Mouse (Mus musculus) midbrain, postnatal 0 days (tissue): ENCODE results near the gene Gm8439. TPM values are rescaled to one million over a fixed set of nuclear protein-coding genes. Genes with fewer than 3 reads are reported as not detected.

Experiments
- ATAC-seq: fragments of 200-750 bp; cut with Nextera tagmentation; 2 replicates; pipeline ENCODE4 v1.8.0; 2017; ENCODE audit warnings: moderate number of reproducible peaks, mild to moderate bottlenecking, moderate TSS enrichment, moderate library complexity; ENCODE audit not compliant: low FRiP score
- DNase-seq: peaks from one replicate; pipeline ENCODE4 v3.0.0-alpha.2; 2015; ENCODE audit warnings: low spot score
- H3K27ac ChIP-seq: fragments of 300-500 bp; sonication (generic); 2 replicates; pipeline ENCODE4 v1.5.1; 2014; ENCODE audit warnings: low read depth, mild to moderate bottlenecking, low read length, mixed read lengths
- H3K27me3 ChIP-seq: fragments of 300-500 bp; sonication (generic); 2 replicates; pipeline ENCODE4 v1.6.1; 2014; ENCODE audit warnings: low read length, control low read depth, mixed read lengths; ENCODE audit not compliant: insufficient read depth
- H3K36me3 ChIP-seq: fragments of 300-500 bp; sonication (generic); 2 replicates; pipeline ENCODE4 v1.6.1; 2014; ENCODE audit warnings: low read length, control low read depth, mixed read lengths; ENCODE audit not compliant: insufficient read depth
- H3K4me1 ChIP-seq: fragments of 300-500 bp; sonication (generic); 2 replicates; pipeline ENCODE4 v1.6.1; 2014; ENCODE audit warnings: mild to moderate bottlenecking, control low read depth, antibody characterized with exemption, low read length, mixed read lengths; ENCODE audit not compliant: insufficient read depth
- H3K4me2 ChIP-seq: fragments of 300-500 bp; sonication (generic); 2 replicates; pipeline ENCODE4 v1.6.1; 2014; ENCODE audit warnings: low read depth, mild to moderate bottlenecking, low read length, mixed read lengths; ENCODE audit not compliant: poor library complexity, severe bottlenecking
- H3K4me3 ChIP-seq: fragments of 300-500 bp; sonication (generic); 2 replicates; pipeline ENCODE4 v1.5.1; 2014; ENCODE audit warnings: low read depth, mild to moderate bottlenecking, low read length, moderate library complexity
- H3K9ac ChIP-seq: fragments of 300-500 bp; sonication (generic); replicated peaks from 2 replicates; pipeline ENCODE4 v1.6.1; 2014; ENCODE audit warnings: mild to moderate bottlenecking, low read length, moderate library complexity, mixed read lengths; ENCODE audit not compliant: poor library complexity, severe bottlenecking
- H3K9me3 ChIP-seq: fragments of 300-500 bp; sonication (generic); 2 replicates; pipeline ENCODE4 v1.6.1; 2016; ENCODE audit warnings: low read length, control low read depth
- CTCF ChIP-seq: IDR thresholded peaks from 2 replicates; pipeline ENCODE4 v1.5.1; 2016; ENCODE audit warnings: antibody characterized with exemption, mild to moderate bottlenecking
- WGBS: fragments of 180-500 bp; shearing (Covaris S2); extraction: QIAGEN DNeasy Blood & Tissue Kit; methylation state at CpG from one replicate; pipeline ENCODE4 v1.1.7; 2014; 5-methylcytosine and 5-hydroxymethylcytosine counted together
- polyA plus RNA-seq: library from polyadenylated mRNA; unstranded; fragments of >200 nt; fragmentation: Nextera tagmentation; extraction: Ambion mirVana; gene quantifications from 2 replicates; pipeline ENCODE4 v1.2.1, GENCODE M21; 2015
- total RNA-seq: library from RNA; depleted of rRNA; stranded (reverse); fragments of >200 nt; gene quantifications from 2 replicates; pipeline ENCODE4 v1.2.3, GENCODE M21; 2014; rRNA removed

The Gm8439 gene
- total and polyA plus RNA-seq, 2 experiments from 2014 or later, result not detected

- H3K9me3 ChIP-seq, result no peaks in the 10 kb centered on the region
- H3K27me3 ChIP-seq, result no peaks in the 10 kb centered on the region
- peak overlapping the region; percentile 75; the same call in 1 of the 2 replicates for H3K9ac ChIP-seq
- H3K36me3 ChIP-seq, result no peaks in the 10 kb centered on the region
- ATAC-seq, result no peak
- no peak for TF ChIP-seq CTCF
- WGBS, result 23% methylated on average over 7 of the region's 7 CpGs
- DNase-seq, result no peak
- H3K4me3 ChIP-seq, result peak overlapping the region; percentile 43
- H3K27ac ChIP-seq, result no peak overlapping the region
- peak overlapping the region; percentile 88 for H3K4me2 ChIP-seq
- no peaks in the 10 kb centered on the region; the same call in 1 of the 2 replicates for H3K4me1 ChIP-seq
These were observed 61.7 kb downstream of the Gm8439 start for GRCm38 (mm10) chr4:120650208-120650592.

- H3K4me1 ChIP-seq, result no peaks in the 10 kb centered on the region
- H3K4me3 ChIP-seq, result no peak overlapping the region
- H3K27me3 ChIP-seq, result no peaks in the 10 kb centered on the region
- no peak overlapping the region for H3K27ac ChIP-seq
- no peaks in the 10 kb centered on the region for H3K36me3 ChIP-seq
- H3K9ac ChIP-seq, result no peak overlapping the region
- WGBS, result 65% methylated on average over 8 of the region's 8 CpGs
- no peaks in the 10 kb centered on the region for H3K9me3 ChIP-seq
- ATAC-seq (no peak), DNase-seq (peak; percentile 36)
- no peak for TF ChIP-seq CTCF
- no peak overlapping the region for H3K4me2 ChIP-seq
These were observed 67.4 kb downstream of the Gm8439 start for GRCm38 (mm10) chr4:120655898-120656297.

Other genes starting within 250 kb of the Gm8439 start
- gene Scmh1, start 183.5 kb upstream of the Gm8439 start, total RNA-seq, result 53.6 and 57.3 TPM in 2 replicates
- 66.8 TPM in 2 replicates for gene Scmh1, start 183.5 kb upstream of the Gm8439 start, polyA plus RNA-seq
- 1.0 TPM in 1 of 2 replicates, not detected in the other for gene Slfnl1, start 56.5 kb upstream of the Gm8439 start, total RNA-seq
- not detected in 2 replicates for gene Slfnl1, start 56.5 kb upstream of the Gm8439 start, polyA plus RNA-seq
- 52.5 and 61.2 TPM in 2 replicates for gene Ctps, start 18.5 kb upstream of the Gm8439 start, total RNA-seq
- 65.0 and 66.3 TPM in 2 replicates for gene Ctps, start 18.5 kb upstream of the Gm8439 start, polyA plus RNA-seq
- 5.2 and 9.7 TPM in 2 replicates for gene Cited4, start 77.8 kb downstream of the Gm8439 start, total RNA-seq
- gene Cited4, start 77.8 kb downstream of the Gm8439 start, polyA plus RNA-seq, result 6.6 and 7.5 TPM in 2 replicates
- gene Kcnq4, start 159.9 kb downstream of the Gm8439 start, total RNA-seq, result 8.2 and 9.8 TPM in 2 replicates
- 4.2 and 4.6 TPM in 2 replicates for gene Kcnq4, start 159.9 kb downstream of the Gm8439 start, polyA plus RNA-seq
- 85.1 and 87.8 TPM in 2 replicates for gene Nfyc, start 242.8 kb downstream of the Gm8439 start, total RNA-seq
- gene Nfyc, start 242.8 kb downstream of the Gm8439 start, polyA plus RNA-seq, result 60.5 and 65.8 TPM in 2 replicates